Mouse (Mus musculus): ENCODE results near the gene C1s2. TPM values are rescaled to one million over a fixed set of nuclear protein-coding genes. Genes with fewer than 3 reads are reported as not detected.
"Not testable (repeated sequence)": the region's sequence is repeated elsewhere in the genome, so short reads cannot be mapped to it uniquely, and the experiment has no call there.

C1s2 gene
- polyA plus RNA-seq, 1 experiment: 0.04 TPM

GRCm38 (mm10) chr6:124630763-124631162 is 5.1 kb downstream of the C1s2 start:
- Histone ChIP-seq H3K79me2 (ENCODE audit: control insufficient read depth, insufficient read depth) (no peaks in the 10 kb centered on the region), H3K79me3 (ENCODE audit: low read depth) (no peaks in the 10 kb centered on the region), H3K36me3 (ENCODE audit: control insufficient read depth, insufficient read depth) (no peaks in the 10 kb centered on the region), H3K27me3 (ENCODE audit: control insufficient read depth, insufficient read depth, insufficient read length) (peaks cover 10% of the 10 kb centered on the region), H3ac (ENCODE audit: control insufficient read depth, insufficient read length, low read depth) (no peak overlapping the region), H3K4me3 (ENCODE audit: insufficient read depth, poor library complexity, severe bottlenecking) (no peak overlapping the region)
- TF ChIP-seq USF1 (IDR thresholded peaks at IDR 0.05; ENCODE audit: low read depth) (no peak), CTCF (IDR thresholded peaks at IDR 0.05; ENCODE audit: control insufficient read depth, insufficient read depth, insufficient read length) (no peak), FOSL1 (IDR thresholded peaks at IDR 0.05; ENCODE audit: insufficient read depth, low read length, poor library complexity, severe bottlenecking) (no peak), MYOD1 (IDR thresholded peaks at IDR 0.05; ENCODE audit: control insufficient read depth, insufficient read length, low read depth) (no peak), CEBPB (IDR thresholded peaks at IDR 0.05; ENCODE audit: low read depth) (no peak), MYOG (IDR thresholded peaks at IDR 0.05; ENCODE audit: control insufficient read depth, extremely low read depth, insufficient read length) (no peak)

- H3K36me3 ChIP-seq (ENCODE audit: control insufficient read depth, insufficient read depth); H3K27me3 ChIP-seq (ENCODE audit: control insufficient read depth, insufficient read depth, insufficient read length); H3K79me3 ChIP-seq (ENCODE audit: low read depth); H3ac ChIP-seq (ENCODE audit: control insufficient read depth, insufficient read length, low read depth); H3K4me3 ChIP-seq (ENCODE audit: insufficient read depth, poor library complexity, severe bottlenecking); H3K79me2 ChIP-seq (ENCODE audit: control insufficient read depth, insufficient read depth): not testable (repeated sequence)
Observed at GRCm38 (mm10) chr6:124626184-124626583, 9.7 kb downstream of the C1s2 start.

DNA sequence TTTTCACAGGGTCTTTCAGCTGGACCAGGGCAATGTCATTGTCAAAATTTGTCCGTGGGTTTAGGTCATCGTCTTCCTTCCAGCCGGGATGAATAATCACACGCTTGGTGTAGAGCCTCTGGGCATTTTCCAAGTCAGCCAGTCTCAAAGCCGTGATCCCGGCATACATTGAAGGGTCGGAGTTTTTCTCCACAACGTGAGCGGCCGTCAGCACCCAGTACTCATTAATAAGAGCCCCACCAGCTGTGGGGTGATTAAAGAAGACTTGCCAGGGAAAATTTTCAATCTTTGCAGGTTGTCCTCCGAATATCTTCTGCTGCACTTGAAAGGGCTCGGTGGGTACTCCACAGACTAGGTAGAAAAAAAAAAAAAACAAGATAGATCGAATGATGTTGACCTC is 10.3 kb downstream of the C1s2 start:
- Histone ChIP-seq H3ac (ENCODE audit: control insufficient read depth, insufficient read length, low read depth) (no peak overlapping the region), H3K4me3 (ENCODE audit: insufficient read depth, poor library complexity, severe bottlenecking) (no peak overlapping the region), H3K27me3 (ENCODE audit: control insufficient read depth, insufficient read depth, insufficient read length) (no peaks in the 10 kb centered on the region), H3K79me3 (ENCODE audit: low read depth) (no peaks in the 10 kb centered on the region), H3K79me2 (ENCODE audit: control insufficient read depth, insufficient read depth) (no peaks in the 10 kb centered on the region), H3K36me3 (ENCODE audit: control insufficient read depth, insufficient read depth) (no peaks in the 10 kb centered on the region)
- TF ChIP-seq MYOG (IDR thresholded peaks at IDR 0.05; ENCODE audit: control insufficient read depth, extremely low read depth, insufficient read length) (no peak), USF1 (IDR thresholded peaks at IDR 0.05; ENCODE audit: low read depth) (no peak), MYOD1 (IDR thresholded peaks at IDR 0.05; ENCODE audit: control insufficient read depth, insufficient read length, low read depth) (no peak), FOSL1 (IDR thresholded peaks at IDR 0.05; ENCODE audit: insufficient read depth, low read length, poor library complexity, severe bottlenecking) (no peak), MAX (IDR thresholded peaks at IDR 0.05) (no peak), CEBPB (IDR thresholded peaks at IDR 0.05; ENCODE audit: low read depth) (no peak), CTCF (IDR thresholded peaks at IDR 0.05; ENCODE audit: control insufficient read depth, insufficient read depth, insufficient read length) (no peak)

GRCm38 (mm10) chr6:124602031-124602430 is 33.9 kb downstream of the C1s2 start:
- Histone ChIP-seq H3K79me2 (ENCODE audit: control insufficient read depth, insufficient read depth) (no peaks in the 10 kb centered on the region), H3K79me3 (ENCODE audit: low read depth) (no peaks in the 10 kb centered on the region), H3ac (ENCODE audit: control insufficient read depth, insufficient read length, low read depth) (no peak overlapping the region), H3K27me3 (ENCODE audit: control insufficient read depth, insufficient read depth, insufficient read length) (no peaks in the 10 kb centered on the region), H3K36me3 (ENCODE audit: control insufficient read depth, insufficient read depth) (no peaks in the 10 kb centered on the region), H3K4me3 (ENCODE audit: insufficient read depth, poor library complexity, severe bottlenecking) (no peak overlapping the region)
- TF ChIP-seq MYOG (IDR thresholded peaks at IDR 0.05; ENCODE audit: control insufficient read depth, extremely low read depth, insufficient read length) (no peak), CTCF (IDR thresholded peaks at IDR 0.05; ENCODE audit: control insufficient read depth, insufficient read depth, insufficient read length) (no peak), MYOD1 (IDR thresholded peaks at IDR 0.05; ENCODE audit: control insufficient read depth, insufficient read length, low read depth) (no peak), FOSL1 (IDR thresholded peaks at IDR 0.05; ENCODE audit: insufficient read depth, low read length, poor library complexity, severe bottlenecking) (no peak), USF1 (IDR thresholded peaks at IDR 0.05; ENCODE audit: low read depth) (no peak), MAX (IDR thresholded peaks at IDR 0.05) (no peak), CEBPB (IDR thresholded peaks at IDR 0.05; ENCODE audit: low read depth) (no peak)

- Histone ChIP-seq H3K27me3 (ENCODE audit: control insufficient read depth, insufficient read depth, insufficient read length) (no peaks in the 10 kb centered on the region), H3K4me3 (ENCODE audit: insufficient read depth, poor library complexity, severe bottlenecking) (no peak overlapping the region), H3ac (ENCODE audit: control insufficient read depth, insufficient read length, low read depth) (no peak overlapping the region), H3K79me3 (ENCODE audit: low read depth) (no peaks in the 10 kb centered on the region), H3K79me2 (ENCODE audit: control insufficient read depth, insufficient read depth) (no peaks in the 10 kb centered on the region), H3K36me3 (ENCODE audit: control insufficient read depth, insufficient read depth) (no peaks in the 10 kb centered on the region)
- TF ChIP-seq CEBPB (IDR thresholded peaks at IDR 0.05; ENCODE audit: low read depth) (no peak), MYOD1 (IDR thresholded peaks at IDR 0.05; ENCODE audit: control insufficient read depth, insufficient read length, low read depth) (no peak), FOSL1 (IDR thresholded peaks at IDR 0.05; ENCODE audit: insufficient read depth, low read length, poor library complexity, severe bottlenecking) (no peak), MYOG (IDR thresholded peaks at IDR 0.05; ENCODE audit: control insufficient read depth, extremely low read depth, insufficient read length) (no peak), MAX (IDR thresholded peaks at IDR 0.05) (no peak), CTCF (IDR thresholded peaks at IDR 0.05; ENCODE audit: control insufficient read depth, insufficient read depth, insufficient read length) (no peak), USF1 (IDR thresholded peaks at IDR 0.05; ENCODE audit: low read depth) (no peak)
Observed at GRCm38 (mm10) chr6:124593121-124593520, 42.8 kb downstream of the C1s2 start.

DNA sequence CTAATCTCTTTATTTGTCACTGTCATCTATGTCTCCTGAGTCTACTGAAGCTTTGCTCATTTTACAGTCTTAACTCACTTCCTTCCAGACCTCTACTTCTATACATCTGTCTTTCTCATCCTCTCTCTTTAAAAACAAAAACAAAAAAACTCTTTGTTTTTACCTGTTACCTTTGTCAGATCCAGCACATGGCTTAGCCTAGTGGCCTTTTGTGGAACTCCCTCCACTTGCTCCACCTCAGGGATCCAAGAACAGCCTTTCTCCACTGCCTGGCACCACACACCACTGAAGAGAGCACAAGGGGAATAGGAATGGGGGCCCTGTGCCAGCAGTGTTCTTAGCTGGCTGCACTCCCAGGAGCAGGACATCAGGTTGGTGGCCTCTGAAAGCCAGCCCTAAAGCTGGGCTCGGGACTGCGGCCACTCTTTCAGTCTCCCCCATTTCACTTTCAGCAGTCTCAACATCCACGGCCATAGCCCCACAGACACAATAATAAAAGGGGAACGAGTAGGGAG is 43.6 kb downstream of the C1s2 start:
- Histone ChIP-seq H3K79me2 (ENCODE audit: control insufficient read depth, insufficient read depth) (no peaks in the 10 kb centered on the region), H3ac (ENCODE audit: control insufficient read depth, insufficient read length, low read depth) (no peak overlapping the region), H3K27me3 (ENCODE audit: control insufficient read depth, insufficient read depth, insufficient read length) (no peaks in the 10 kb centered on the region), H3K4me3 (ENCODE audit: insufficient read depth, poor library complexity, severe bottlenecking) (no peak overlapping the region), H3K79me3 (ENCODE audit: low read depth) (no peaks in the 10 kb centered on the region), H3K36me3 (ENCODE audit: control insufficient read depth, insufficient read depth) (no peaks in the 10 kb centered on the region)
- TF ChIP-seq MYOD1 (IDR thresholded peaks at IDR 0.05; ENCODE audit: control insufficient read depth, insufficient read length, low read depth) (no peak), USF1 (IDR thresholded peaks at IDR 0.05; ENCODE audit: low read depth) (no peak), CTCF (IDR thresholded peaks at IDR 0.05; ENCODE audit: control insufficient read depth, insufficient read depth, insufficient read length) (no peak), CEBPB (IDR thresholded peaks at IDR 0.05; ENCODE audit: low read depth) (no peak), MYOG (IDR thresholded peaks at IDR 0.05; ENCODE audit: control insufficient read depth, extremely low read depth, insufficient read length) (no peak), FOSL1 (IDR thresholded peaks at IDR 0.05; ENCODE audit: insufficient read depth, low read length, poor library complexity, severe bottlenecking) (no peak), MAX (IDR thresholded peaks at IDR 0.05) (no peak)
